Mouse (Mus musculus): ENCODE measurements around the gene Pink1.
A peak's percentile ranks its signal among the peaks of the same experiment; 100 is the strongest.

The Pink1 gene

GRCm38 (mm10) chr4:138326077-138326695 is at the start of gene Pink1:
Gene Pink1 (minus strand): TSS chr4:138326307.
- peak; percentile 88 for DNase-seq (ENCODE audit: low spot score)

GRCm38 (mm10) chr4:138375117-138375516 is 49.0 kb upstream of the Pink1 start:
- no peak for DNase-seq (ENCODE audit: low spot score)

- DNase-seq (ENCODE audit: low spot score), result no peak
Observed at GRCm38 (mm10) chr4:138370996-138371516, 44.9 kb upstream of the Pink1 start.

GRCm38 (mm10) chr4:138368498-138369260 is 42.6 kb upstream of the Pink1 start:
- no peak for DNase-seq (ENCODE audit: low spot score)

- DNase-seq (ENCODE audit: low spot score), result peak; percentile 55
Observed at GRCm38 (mm10) chr4:138367641-138368497, 41.8 kb upstream of the Pink1 start, which contains the start of gene Cda. Gene Cda (minus strand): TSS chr4:138367992.

GRCm38 (mm10) chr4:138366561-138366960 is 40.5 kb upstream of the Pink1 start:
- no peak for DNase-seq (ENCODE audit: low spot score)

GRCm38 (mm10) chr4:138363511-138363910 is 37.4 kb upstream of the Pink1 start:
- DNase-seq (ENCODE audit: low spot score), result no peak

- no peak for DNase-seq (ENCODE audit: low spot score)
Observed at GRCm38 (mm10) chr4:138362883-138363282, 36.8 kb upstream of the Pink1 start.

GRCm38 (mm10) chr4:138361370-138361821 is 35.3 kb upstream of the Pink1 start:
- DNase-seq (ENCODE audit: low spot score), result no peak

GRCm38 (mm10) chr4:138358176-138358575 is 32.1 kb upstream of the Pink1 start:
- DNase-seq (ENCODE audit: low spot score), result no peak

GRCm38 (mm10) chr4:138356551-138356950 is 30.4 kb upstream of the Pink1 start:
- DNase-seq (ENCODE audit: low spot score), result no peak

GRCm38 (mm10) chr4:138356141-138356540 is 30.0 kb upstream of the Pink1 start:
- DNase-seq (ENCODE audit: low spot score), result no peak

- DNase-seq (ENCODE audit: low spot score), result no peak
Observed at GRCm38 (mm10) chr4:138355496-138355895, 29.4 kb upstream of the Pink1 start.

GRCm38 (mm10) chr4:138353438-138354171 is 27.5 kb upstream of the Pink1 start:
- no peak for DNase-seq (ENCODE audit: low spot score)

GRCm38 (mm10) chr4:138352692-138353091 is 26.6 kb upstream of the Pink1 start:
- DNase-seq (ENCODE audit: low spot score), result no peak

- DNase-seq (ENCODE audit: low spot score), result no peak
Observed at GRCm38 (mm10) chr4:138351821-138352220, 25.7 kb upstream of the Pink1 start.

GRCm38 (mm10) chr4:138348716-138349115 is 22.6 kb upstream of the Pink1 start:
- DNase-seq (ENCODE audit: low spot score), result no peak

- no peak for DNase-seq (ENCODE audit: low spot score)
Observed at GRCm38 (mm10) chr4:138347280-138347679, 21.2 kb upstream of the Pink1 start.

- DNase-seq (ENCODE audit: low spot score), result no peak
Observed at GRCm38 (mm10) chr4:138344891-138345545, 18.9 kb upstream of the Pink1 start.

GRCm38 (mm10) chr4:138343341-138343837 is 17.3 kb upstream of the Pink1 start:
- no peak for DNase-seq (ENCODE audit: low spot score)

GRCm38 (mm10) chr4:138342778-138343177 is 16.7 kb upstream of the Pink1 start:
- no peak for DNase-seq (ENCODE audit: low spot score)

Measured in testis, postnatal 14 days (tissue).